In genomic region chr9:111777433-111778135, GRCm38 (mm10) we compare ENCODE assay signal across 12 mouse cellular contexts.
"Had no signal": no experiment of that assay in that cellular context is flagged by ENCODE, and none has a peak within 500 bp of the region (broad histone marks: within the 10 kb centered on the region; RNA-seq: fewer than 3 reads in every experiment).

No protein-coding gene starts in this region.

- DNase-seq: kidney, adult 18-20 months; kidney, postnatal 10 days; lung, embryonic 14.5 days; lung, postnatal 14 days; right cerebral cortex, postnatal 14 days; thymus, adult 2 months; thymus, postnatal 25 days had no signal

- H3K4me3 ChIP-seq: limb, embryonic 15.5 days; liver, embryonic 12.5 days; myocyte; neural tube, embryonic 15.5 days; stomach, embryonic 15.5 days had no signal

- ATAC-seq: liver, embryonic 12.5 days had no signal

- H3K9me3 ChIP-seq: limb, embryonic 15.5 days; liver, embryonic 12.5 days; neural tube, embryonic 15.5 days; stomach, embryonic 15.5 days had no signal

- H3K9ac ChIP-seq: limb, embryonic 15.5 days; liver, embryonic 12.5 days; lung, embryonic 14.5 days; neural tube, embryonic 15.5 days; stomach, embryonic 15.5 days had no signal

- H3K27ac ChIP-seq: limb, embryonic 15.5 days; liver, embryonic 12.5 days; neural tube, embryonic 15.5 days; stomach, embryonic 15.5 days had no signal

- H3K4me1 ChIP-seq: limb, embryonic 15.5 days; liver, embryonic 12.5 days; neural tube, embryonic 15.5 days; stomach, embryonic 15.5 days had no signal

- H3K4me2 ChIP-seq: limb, embryonic 15.5 days; liver, embryonic 12.5 days; lung, embryonic 14.5 days; neural tube, embryonic 15.5 days; stomach, embryonic 15.5 days had no signal

- H3K36me3 ChIP-seq: limb, embryonic 15.5 days; liver, embryonic 12.5 days; neural tube, embryonic 15.5 days; stomach, embryonic 15.5 days had no signal

- H3K27me3 ChIP-seq: limb, embryonic 15.5 days; liver, embryonic 12.5 days; neural tube, embryonic 15.5 days; stomach, embryonic 15.5 days had no signal
